Mouse (Mus musculus) thymus, postnatal 0 days (tissue): ENCODE results near the gene Fam186b. TPM values are rescaled to one million over a fixed set of nuclear protein-coding genes. Genes with fewer than 3 reads are reported as not detected.

Source experiments
- DNase-seq: peaks from one replicate; pipeline ENCODE4 v3.0.0-alpha.2; 2015; ENCODE audit warnings: low spot score
- polyA plus RNA-seq: library from polyadenylated mRNA; unstranded; fragments of >200 nt; fragmentation: Nextera tagmentation; extraction: Ambion mirVana; gene quantifications from 2 replicates; pipeline ENCODE4 v1.2.1, GENCODE M21; 2015

The Fam186b gene
- polyA plus RNA-seq, 1 experiment from 2014 or later: 0.05 TPM

DNA sequence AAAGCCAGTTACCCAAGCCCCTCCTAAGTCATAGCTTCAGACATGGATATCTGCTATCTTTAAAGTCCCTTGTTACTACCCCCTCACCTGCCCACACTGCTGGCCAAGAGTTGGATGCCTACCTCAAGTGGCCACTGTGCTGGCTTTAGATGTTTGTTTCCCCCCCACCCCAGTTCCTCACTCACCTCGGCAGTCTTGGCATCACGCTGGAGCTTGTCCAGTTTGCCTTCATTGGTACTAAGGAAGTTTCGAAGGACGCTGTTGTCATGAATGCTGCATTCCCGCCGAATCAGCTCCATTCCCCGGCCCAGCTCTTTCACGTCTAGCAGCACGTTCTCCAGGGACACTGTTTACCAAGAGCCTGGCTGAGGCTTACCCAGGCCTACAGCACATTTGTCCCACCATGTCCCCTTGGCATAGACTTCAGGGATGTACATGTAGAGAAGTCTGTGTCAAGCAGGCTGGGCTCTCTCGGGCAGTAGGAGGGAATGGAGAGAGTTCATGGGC, 24.5 kb upstream of the Fam186b start:
- DNase-seq: no peak

DNA sequence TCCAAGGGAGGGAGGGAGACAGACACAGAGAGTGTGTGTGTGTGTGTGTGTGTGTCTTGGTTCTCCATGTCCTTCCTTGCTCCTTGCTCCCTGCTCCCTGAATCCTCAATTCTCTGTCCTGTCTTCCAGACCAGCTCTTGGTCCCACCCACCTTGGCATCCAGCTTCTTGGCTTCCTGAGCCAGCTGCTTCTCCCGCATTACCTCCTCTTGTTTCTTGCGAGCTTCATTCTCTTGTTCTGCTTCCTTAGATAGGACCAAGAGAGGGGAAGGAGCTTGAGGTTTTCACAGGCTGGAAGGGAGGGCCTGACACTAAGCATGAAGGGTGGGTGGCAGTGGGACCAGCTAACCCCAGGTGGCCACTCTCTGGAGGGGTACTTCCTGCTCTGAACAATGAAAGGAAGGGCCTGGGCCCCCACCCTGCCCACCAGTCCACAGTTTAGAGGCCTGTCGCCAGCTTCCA, 23.8 kb upstream of the Fam186b start:
- no peak for DNase-seq

DNA sequence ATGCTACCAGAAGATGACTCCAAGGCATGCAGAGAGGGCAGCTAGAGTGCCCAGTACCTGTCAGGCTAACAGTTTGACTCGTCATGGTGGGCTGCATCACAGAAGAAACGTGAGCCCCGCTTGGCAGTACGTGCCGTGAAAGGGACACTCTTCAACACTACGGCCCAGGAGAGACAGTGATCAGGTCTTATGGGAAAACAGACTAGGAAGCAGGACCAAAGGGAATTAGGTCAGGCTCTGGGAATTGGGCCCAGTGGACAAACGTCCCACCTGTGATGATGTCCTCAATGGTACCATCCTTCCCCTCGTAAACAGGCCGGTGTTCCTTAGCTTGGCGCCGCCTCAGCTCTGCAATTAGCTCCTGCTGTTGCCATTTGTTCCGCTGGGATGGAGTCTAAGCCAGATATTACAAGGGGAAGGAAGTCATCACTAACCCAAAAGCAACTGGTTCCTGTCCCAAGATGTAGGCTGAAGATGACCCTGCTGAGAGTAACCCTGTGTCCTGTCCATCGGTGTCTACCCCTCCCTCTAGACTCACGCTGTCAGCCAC, 23.2 kb upstream of the Fam186b start:
- no peak for DNase-seq

DNA sequence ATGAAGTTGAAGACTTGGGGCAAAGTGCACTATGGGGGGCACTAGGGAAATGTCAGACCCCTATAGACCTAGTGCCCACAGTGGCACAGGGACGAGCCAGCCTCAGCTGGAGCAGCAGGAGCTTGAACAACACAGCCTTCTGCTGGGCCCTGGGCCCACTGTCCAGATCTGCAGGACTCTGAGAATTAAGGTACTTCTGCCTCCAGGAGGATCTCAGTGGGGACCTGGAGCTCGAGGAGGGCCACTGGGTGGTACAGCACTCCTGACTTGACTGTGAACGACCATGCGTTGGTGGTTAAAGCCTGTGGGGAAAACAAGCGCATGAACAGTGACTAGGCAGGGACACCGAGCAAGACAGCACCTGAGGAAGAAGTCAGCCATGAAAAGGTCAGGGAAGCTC, 22.4 kb upstream of the Fam186b start:
- DNase-seq: no peak

DNA sequence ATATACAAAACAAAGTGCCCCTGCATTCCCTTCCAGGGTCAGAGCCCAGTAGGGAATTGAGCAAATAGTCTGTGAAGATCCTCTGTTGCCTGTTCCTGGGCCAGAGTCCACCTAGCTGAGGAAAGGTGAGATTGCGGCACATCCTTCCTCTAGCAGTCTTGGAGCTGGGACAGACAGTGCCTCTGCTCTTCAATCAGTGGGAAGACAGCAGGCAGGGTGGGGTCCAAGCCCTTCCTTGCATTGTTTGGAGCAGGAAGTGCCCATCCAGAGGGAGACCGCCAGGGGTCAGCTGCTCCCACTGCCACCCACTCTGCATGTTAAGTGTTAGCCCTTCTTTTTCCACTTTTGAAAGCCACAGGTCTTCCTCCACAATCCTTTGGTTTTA, 21.6 kb upstream of the Fam186b start:
- DNase-seq: no peak

DNA sequence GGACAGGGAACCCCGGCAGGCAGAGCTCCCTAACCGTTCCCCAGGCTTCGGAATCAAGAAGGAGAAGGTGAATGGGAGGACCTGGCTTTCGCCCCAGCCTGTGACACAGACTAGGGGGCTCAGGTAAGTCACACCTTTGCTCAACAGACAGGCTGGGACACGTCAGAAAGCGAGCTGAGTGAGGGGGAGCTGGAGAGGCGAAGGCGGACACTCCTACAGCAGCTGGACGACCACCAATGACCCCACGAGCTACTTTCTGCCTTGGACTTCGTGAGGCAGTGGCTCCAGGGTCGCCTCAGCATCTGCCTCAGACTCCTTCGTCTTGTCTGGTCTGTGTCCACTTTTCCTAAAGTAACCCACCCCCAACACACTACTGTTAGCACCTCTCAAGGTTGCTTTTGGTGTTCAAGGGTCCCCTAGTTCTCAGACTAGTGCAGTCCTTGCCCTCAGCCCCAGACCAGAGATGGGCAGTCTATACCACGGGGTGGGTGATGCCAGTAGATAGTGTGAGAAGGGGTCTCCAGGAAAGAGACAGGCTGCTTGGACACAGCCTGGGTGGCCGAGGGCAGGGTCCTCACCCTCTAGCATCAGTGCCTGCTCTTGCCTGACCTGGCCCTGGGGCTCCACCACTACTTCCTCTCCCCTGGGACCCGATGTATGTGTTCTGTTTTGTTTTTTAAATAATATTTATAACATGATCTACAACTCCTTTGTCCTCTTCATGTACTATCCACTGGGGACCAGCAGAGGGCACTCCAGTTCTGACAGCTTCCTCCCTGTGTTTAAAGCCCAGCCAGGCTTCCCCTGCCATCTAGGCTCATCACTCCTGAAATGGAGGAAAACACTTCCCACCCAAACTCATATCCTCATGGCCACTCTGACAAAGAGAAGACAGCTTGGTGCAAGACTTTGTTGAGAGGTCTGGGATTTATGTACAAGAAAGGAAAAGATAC, 20.9 kb upstream of the Fam186b start:
- DNase-seq: peak; percentile 73

DNA sequence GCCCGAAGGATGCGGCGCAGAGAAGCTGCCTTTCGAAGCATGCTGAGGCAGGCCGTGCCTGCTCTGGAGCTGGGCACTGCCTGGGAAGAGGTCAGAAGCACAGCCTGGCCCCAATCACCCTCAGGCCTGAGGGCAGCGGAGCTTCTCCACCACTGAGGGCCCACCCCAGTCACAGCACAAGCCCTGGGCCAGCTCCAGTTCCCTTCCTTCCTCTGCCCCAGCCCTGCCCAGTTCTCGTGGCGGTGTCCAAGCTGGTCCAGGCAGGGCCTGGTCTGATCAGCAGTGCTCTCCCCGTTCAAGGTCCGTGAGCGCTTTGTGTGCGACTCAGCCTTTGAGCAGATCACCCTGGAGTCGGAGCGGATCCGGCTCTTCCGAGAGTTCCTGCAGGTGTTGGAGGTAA, 19.2 kb upstream of the Fam186b start:
- DNase-seq: no peak

DNA sequence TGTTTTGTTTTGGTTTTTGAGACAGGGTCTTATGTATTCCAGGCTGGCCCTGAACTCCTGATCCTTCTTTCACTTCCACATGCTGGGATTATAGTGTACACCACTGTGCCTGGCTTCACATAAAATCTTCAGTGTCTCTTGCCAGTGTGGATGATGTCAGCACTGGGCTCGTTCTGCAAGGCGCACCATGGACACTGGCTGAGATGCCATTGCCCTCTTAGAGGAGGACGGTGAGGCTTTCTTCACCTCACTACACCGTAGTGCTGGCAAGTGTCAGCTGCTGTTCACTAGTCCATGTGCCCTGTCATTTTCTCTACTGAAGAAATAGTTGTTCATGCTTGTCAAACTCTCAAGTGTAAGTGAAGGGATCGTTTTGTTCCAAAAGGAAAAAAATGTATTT, 14.9 kb upstream of the Fam186b start:
- DNase-seq: no peak

DNA sequence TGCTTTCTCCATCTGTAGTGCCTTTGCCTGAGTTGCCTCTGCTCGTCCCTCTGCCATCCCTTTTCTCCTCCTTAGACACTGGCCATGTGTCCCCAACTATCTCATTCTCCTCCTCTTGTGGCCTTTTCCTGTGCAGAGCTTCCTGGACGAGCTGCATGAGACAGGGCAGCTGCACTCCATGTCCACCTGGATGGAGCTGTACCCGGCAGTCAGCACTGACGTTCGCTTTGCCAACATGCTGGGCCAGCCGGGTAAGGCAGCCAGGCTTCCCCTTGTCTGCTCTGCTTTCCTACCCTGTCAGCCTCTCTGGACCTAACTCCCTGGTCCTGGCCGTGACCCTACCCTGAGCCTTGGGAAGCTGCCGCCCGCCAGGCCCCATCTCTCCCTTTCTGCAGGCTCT, 13.9 kb upstream of the Fam186b start:
- no peak for DNase-seq

DNA sequence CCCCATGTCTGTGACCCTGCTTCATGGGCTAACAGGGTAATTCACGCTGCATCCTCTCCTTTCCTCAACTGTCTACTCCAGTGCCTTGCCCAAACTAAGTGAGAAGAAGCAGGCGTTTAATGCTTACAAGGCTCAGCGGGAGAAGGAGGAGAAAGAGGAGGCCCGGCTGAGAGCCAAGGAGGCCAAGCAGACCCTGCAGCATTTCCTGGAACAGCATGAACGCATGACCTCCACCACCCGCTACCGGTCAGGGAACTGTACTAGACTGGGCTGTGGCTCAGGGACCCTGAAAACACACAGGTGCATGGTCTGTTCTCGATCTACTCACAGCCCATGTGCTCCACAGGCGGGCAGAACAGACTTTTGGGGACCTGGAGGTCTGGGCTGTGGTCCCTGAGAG, 11.8 kb upstream of the Fam186b start:
- no peak for DNase-seq

DNA sequence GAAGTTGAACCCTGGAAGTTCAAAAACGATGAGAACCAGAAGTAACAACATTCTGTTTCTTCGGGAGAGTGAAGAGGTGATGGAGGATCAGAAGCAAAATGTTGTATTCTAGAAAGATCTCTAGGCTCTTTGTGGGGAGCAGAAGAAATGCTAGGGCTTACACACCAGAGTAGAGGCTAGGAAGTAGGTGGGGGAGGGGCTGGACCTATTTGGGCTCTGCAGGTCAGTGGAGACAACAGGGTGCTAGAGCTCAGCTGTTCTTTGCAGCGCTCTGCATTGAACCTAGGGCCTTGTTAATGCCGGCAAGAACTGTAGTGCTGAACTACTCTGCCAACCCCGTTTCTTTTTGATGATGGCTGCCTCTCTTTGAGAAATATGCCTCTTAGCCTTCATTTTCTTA, 525 bp upstream of the Fam186b start:
- DNase-seq: no peak

DNA sequence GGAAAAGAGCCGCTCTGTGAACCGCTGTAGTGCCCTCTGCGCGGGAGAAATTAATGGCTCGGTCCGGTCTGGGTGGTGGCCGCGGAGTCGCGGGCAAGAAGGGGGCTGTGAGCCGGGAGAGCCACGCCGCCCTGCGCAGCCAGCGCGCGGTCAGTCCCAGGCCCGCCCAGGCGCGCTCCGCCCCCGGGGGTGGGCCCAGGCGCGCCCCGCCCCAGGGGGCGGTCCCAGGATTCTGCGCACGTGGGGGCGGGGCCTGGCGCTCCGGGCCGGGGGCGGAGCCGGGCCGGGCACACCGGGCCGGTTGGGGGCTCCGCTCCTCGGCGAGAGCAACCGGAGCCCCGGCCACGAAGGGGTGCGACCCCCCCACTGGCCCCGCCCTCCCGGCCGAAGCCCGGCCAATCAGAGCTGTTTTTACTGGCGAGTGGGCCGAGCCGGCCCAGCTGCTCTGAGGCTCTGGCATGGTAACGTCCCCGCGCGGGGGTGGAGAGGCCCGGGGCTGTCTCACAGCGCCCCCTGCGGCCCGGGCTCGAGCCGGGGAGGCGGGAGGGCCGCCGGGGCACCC, 794 bp downstream of the Fam186b start, which contains the start of gene Prpf40b:
TSS of gene Prpf40b (plus strand) at position 275 of the 562 bp plus-strand sequence.
- DNase-seq: peak; percentile 89

DNA sequence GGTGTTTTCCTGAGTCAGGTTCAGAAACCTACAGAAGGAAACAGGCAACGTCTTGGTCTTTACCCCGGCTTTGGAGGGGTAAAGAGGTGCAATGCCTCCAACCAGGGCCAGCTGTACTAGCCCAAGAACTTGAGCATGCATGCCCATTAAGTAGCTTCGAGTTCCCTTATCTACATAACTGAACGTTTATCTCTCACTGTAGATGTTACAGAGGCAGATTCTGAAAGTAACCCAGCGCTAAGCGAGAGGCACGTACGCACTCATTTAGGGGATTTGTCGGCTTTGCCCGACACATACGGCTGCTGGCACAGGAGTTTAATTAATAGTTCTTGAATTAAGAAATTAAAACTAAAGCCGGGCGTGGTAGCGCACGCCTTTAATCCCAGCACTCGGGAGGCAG, 1.4 kb downstream of the Fam186b start:
- DNase-seq: peak; percentile 20

DNA sequence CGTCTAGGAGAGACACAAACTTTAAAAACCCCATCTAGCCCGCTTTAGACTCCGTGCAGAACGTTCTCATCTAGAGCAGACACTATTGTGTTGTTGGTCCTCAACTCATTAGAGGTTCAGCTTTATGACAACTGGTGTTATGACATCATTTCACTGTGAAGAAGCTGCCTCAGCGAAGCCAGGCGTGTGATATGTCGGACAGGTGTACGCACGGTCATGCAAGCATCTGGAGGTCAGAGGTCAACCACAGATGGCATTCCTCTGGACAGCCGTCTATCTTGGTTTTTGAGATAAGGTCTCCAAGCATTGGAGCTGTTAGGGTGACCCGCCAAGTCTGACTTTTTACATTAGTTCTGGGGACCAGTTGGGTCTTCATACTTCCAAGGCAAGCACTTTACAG, 5.1 kb downstream of the Fam186b start:
- no peak for DNase-seq

DNA sequence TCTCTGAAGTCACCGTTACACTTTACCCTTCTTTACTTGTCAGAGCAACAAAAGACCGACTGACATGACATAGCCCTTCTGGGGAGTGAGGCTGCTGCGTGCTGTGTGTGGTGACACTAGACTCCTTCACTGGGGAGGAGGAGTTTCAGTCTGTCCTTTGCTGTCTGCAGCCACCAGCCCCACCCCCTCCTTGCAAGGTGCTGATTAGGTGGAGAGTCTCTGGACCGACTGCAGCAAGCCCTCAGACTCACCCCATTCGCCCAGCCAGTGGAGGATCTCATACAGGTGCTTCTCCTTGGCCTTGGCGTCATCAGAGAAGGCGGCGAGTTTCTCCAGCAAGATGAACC, 10.5 kb downstream of the Fam186b start:
- no peak for DNase-seq

DNA sequence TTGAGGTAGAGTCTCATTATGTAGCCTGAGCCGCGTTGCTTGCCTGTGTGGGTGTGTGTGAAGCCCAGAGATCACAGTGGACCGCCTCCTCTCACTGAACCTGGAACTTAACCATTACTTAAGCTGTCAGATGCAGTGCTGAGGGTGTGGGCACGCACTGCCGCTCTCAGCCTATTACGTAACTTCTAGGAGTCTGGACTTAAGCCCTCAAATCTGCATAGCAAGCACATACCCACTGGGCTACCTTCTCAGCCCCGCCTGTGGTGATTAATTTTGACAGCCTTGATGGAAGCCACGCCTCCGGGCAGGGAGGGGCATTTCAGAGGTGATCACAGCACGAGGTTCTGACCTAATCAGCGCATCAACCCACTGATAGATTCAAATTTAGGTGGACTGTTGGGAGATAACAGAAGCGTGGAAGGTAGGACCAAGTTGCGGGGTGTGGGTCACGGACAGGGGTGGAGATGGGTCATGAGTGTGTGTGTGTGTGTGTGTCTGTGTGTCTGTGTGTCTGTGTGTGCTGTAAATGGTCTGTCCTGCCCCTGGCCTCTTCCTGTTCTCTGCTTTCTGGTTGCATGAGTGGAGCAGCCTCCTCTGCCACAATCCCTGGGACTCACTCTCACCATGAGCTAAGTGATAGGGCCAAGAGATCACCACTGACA, 11.0 kb downstream of the Fam186b start:
- no peak for DNase-seq

DNA sequence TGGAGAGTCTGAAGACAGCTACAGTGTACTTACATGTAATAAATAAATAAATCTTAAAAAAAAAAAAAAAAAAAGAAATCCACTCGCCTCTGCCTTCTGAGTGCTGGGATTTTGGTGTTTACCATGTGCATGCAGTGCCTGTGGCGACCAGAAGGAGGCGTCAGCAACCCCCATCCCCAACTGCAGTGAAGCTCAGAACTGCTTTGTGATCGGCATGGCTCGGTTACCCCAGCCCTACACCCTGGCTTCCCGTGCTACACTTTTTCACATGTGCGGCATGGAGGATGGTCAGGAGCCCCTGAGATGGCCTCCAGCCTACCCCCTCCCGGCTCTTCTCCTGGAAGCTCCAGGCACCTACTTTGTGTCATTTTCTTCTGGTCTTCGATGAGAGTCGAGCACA, 12.2 kb downstream of the Fam186b start:
- peak; percentile 24 for DNase-seq

DNA sequence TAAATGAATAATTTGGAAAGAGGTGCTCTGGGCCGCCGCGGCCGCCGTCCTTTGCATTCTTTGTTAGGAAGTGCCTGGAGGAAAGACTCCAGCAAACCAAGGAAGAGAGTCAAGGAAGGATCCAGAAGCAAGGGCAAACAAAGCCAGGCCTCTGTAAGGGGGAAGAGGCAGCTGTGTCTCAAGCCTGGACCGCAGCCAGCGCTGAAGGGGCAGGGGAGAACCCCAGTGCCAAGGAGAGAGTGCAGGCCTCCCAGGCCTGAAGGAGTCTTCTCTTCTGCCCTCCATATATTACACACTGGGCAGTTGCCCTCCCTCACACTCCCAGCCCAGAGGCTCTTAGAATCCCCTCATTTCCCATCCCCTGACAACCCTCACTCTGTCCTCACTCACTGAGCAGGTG, 17.4 kb downstream of the Fam186b start:
- DNase-seq: no peak

DNA sequence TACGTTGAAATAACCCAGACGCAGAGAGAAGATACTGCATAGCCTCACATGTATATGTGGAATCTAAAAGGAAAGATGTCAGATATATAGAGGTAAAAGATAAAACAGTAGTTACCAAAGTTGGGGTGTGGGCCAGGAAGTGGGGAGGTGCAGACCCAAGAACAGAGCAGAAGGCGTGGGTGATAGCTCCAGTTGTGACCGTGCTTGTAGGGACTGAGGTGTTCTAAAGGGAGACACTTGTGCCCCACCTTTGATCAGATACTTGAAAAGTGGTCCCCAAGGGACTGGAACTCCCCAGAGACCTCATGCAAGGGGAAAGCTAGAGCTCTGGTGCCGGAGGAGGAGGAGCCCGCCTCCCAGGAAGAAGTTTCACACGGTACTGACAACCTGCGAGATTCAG, 19.6 kb downstream of the Fam186b start:
- no peak for DNase-seq

DNA sequence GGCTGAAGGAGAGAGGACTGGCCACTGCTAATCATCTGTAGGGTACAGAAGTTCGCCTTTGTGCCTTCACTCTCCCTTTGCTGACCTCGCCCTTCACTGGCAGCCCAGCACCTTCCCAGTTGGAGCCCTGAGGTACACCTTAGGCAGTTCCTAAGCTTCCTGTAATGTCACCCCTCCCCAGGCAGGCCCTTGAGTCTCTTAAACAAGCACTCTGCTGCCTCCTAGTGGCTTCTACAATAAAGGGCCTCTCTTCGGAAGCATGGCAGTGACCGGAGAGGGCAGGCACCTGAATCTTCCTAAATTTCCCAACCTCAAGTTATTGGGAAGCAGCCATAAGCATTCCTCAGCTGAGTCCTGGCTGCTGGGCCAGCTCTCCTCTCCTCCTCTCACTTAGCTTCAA, 30.0 kb downstream of the Fam186b start:
- DNase-seq: peak; percentile 86

DNA sequence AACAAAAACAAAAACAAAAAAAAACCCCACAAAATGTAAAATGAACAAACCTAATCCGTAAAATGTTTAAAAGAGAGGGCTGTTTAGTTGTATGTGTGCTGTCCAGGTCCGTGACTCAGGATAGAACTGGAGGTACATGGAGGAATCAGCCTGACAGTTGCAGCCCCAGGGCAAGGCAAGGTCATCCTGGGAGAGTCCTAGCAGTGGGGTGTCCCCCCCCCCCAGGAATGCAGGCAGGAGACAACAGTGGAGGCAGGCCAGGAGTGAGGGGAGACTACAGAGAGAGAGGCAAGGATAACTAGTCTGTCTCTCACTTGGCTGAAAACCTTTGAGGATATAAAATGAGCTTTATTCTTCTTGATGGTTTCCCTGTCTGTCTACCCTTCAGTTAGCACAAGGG, 31.3 kb downstream of the Fam186b start:
- no peak for DNase-seq

DNA sequence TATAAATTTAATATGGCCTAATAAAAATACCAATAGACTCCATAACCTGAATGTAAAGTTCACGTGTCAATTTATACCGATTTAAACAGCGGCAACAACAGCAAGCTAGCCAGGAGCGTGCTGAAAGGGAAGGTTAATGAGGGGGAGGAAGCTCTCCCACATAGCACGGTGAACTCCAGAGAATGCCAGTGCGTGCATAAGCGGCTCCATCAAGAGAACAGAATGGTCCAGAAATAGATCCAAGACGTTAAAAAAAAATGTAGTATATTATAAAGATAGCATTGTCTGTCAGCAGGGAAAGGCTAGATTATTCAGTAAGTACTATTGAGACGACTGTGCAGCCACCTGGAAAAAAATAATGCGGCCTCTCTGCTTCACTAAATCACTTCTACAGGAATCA, 33.0 kb downstream of the Fam186b start:
- DNase-seq: no peak
